Mouse (Mus musculus): ENCODE measurements around the gene Vsig4. TPM values are rescaled to one million over a fixed set of nuclear protein-coding genes. Genes with fewer than 3 reads are reported as not detected.

Gene Vsig4
- 7.2 and 10.3 TPM in 2 replicates for polyA plus RNA-seq (2012; rRNA removed)

DNA sequence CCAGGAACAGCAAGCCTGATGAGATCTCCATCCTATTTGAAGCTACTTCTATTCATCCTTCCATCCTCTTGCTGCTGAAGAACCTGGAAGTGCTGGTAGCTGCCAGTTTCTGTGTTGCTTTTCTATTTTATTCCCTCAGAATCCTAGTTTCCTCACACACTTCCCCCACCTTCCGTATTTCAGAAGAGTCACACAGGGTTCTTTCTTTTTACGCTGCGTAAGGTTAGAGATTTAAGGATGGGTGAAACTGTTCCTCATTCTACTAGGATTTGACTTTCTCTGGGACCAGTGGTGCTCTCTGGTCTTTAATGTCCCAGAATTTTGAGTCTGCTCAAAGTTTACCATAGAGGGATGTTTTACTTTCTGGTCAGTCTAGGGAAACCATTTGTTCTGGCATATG, at the start of gene Vsig4:
TSS of gene Vsig4 (minus strand) at position 101 of the 400 bp plus-strand sequence.

Other genes starting within 250 kb of the Vsig4 start
- gene Msn, start 197.4 kb downstream of the Vsig4 start, polyA plus RNA-seq (2012; rRNA removed), result 34.2 and 39.5 TPM in 2 replicates
- 0.93 and 0.97 TPM in 2 replicates for gene Heph, start 161.9 kb upstream of the Vsig4 start, polyA plus RNA-seq (2012; rRNA removed)
- not detected in 2 replicates for gene Hsf3, start 162.9 kb upstream of the Vsig4 start, polyA plus RNA-seq (2012; rRNA removed)